Mouse (Mus musculus) thymus, postnatal 10 days (tissue): Measurements from ENCODE around the gene Ppid.

Source experiments
- DNase-seq, 2 experiments: peaks; one replicate each; pipeline ENCODE4 v3.0.0; 2021; ENCODE audit warnings: low spot score in 2 of 2

The Ppid gene

DNA sequence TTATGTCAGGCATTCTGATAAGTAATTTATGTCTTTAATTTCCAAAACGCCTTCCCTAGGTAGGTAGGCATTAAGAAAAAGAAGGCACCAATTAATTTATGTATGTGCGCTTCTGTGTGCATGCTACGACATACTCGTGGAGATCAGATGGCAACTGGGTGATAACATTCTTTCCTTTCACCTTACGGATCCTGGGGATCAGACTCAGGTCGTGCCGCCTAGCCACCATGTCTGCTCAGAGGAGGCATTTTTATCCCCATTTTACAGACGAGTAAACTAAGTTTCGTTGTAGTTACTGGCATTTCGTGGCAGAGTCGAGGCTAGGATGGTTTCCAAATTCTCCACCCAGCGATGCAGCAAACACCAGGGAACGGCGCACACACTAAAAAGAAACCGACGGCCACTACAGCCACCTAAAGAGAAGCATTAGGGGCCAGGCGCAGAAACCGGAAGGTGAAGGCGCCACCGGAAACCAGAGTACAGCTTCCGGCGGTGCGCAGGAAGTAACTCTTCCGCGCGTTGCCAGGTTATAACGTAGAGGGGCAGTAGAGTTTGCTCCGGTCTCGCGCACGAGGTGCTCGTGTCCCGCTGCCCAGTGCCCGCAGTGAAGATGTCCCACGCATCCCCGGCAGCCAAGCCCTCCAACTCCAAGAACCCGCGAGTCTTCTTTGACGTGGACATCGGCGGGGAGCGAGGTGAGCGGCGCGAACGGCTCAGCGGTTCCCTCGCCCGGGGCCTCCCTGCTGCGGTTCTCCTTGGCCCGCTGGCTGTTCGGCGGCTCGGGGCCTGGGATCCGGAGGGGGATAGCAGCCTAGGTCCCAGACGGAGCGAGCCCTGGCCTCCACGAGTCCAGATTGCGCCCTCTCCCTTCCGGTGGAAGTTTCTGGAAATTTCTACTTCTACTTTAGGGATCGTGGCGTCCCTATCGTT lies at the start of gene Ppid:
Gene Ppid (plus strand): TSS at position 480 of the 930 bp plus-strand sequence.
- DNase-seq, result peak; percentile 55 to 72

GRCm38 (mm10) chr3:79542585-79542984 lies 48.6 kb upstream of the Ppid start:
- DNase-seq, result no peak

- no peak for DNase-seq
Measured at GRCm38 (mm10) chr3:79548681-79549437, 42.3 kb upstream of the Ppid start.

GRCm38 (mm10) chr3:79549751-79550393 lies 41.3 kb upstream of the Ppid start:
- no peak for DNase-seq

GRCm38 (mm10) chr3:79551826-79552552 lies 39.2 kb upstream of the Ppid start:
- DNase-seq, result no peak

GRCm38 (mm10) chr3:79553779-79554178 lies 37.4 kb upstream of the Ppid start:
- no peak for DNase-seq

DNA sequence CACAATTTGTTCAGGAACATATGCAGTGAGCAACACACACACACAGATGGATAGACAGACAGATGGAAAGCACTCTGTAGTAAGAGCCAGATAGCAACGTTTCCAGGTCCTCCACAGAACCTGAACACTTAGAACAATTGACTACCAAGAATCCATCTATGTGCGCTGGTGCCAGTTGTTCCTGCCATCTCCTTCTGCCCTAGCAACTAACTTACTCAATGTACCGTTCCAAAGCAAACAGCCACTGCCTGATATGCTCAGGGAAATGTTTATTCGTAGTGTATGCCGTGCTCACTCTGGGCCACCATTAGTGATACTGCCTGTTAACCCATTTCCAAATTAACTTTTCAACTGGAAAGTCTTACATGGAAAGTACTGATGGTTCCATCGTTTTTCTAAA lies 36.1 kb upstream of the Ppid start:
- DNase-seq, result no peak

DNA sequence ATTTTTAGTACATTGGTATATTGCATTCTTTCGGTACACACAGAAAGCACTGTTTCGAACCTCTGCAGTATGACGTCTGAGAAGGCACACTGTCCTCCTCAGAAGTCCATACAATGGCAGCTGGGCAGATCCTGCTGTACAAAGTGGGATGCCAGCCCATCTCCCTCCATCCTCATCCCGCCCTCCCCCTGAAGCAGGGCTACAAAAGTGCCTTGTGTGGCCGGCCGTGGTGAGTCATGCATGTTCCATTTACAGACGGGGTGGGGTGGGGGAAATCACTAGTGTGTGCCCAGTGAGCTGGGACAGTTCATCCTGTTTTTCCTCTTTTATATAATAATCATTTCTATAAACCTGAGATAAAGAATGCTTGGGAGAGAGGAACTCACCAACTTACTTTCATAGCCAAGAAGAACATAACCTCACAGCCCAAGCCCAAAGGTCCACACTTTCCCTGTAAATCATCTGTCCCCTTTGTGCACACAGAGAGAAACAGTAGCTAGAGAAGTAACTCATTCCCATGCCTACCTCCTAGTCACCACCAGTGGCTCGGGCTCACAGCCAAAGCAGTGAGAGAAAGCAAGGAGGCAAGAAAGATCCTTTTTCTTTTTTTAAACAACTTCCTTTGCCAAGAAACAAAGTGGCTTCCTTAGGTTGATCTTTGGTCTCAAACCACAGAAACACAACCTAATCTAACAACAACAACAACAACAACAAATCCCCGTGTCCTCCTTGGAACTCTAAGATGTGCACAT lies 31.9 kb upstream of the Ppid start:
- DNase-seq, result no peak

- DNase-seq, result no peak
Measured at GRCm38 (mm10) chr3:79559773-79560045, 31.4 kb upstream of the Ppid start.

DNA sequence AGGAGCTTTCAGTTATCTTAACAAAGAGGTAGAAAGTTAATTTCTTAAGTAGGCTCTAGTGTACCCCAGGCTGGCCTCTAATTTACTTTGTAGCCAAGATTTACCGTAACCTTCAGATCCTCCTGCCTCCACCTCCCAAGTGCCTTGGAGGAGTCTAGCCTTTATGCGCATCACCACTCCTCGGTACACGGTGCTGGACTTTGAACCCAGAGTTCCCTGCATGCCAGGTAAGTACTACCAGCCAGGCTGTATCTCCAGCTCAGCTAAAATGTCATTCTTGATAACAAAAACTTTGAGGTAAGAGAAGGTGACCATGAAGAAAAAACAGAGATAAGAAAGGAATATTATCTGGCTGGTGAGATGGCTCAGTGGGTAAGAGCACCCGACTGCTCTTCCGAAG lies 30.6 kb upstream of the Ppid start:
- no peak for DNase-seq

GRCm38 (mm10) chr3:79561784-79562715 lies 29.1 kb upstream of the Ppid start:
- no peak for DNase-seq

DNA sequence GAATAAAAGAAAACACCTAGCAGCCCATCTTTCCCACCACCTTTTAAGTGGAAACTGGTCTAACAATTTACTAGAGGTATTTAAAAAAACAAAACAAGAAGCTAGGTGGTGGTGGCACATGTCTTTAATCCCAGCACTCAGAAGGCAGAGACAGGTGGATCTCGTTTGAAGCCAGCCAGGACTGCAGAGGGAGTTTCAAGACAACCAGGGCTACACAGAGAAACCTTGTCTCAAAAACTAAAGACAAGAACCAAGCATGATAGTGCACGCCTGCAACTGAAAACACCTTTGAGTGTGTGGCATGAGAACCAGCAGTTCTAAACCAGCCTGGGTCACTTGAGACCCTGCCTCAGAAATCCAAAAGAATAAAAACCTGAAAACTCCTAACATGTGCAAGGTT lies 27.6 kb upstream of the Ppid start:
- DNase-seq, result no peak

DNA sequence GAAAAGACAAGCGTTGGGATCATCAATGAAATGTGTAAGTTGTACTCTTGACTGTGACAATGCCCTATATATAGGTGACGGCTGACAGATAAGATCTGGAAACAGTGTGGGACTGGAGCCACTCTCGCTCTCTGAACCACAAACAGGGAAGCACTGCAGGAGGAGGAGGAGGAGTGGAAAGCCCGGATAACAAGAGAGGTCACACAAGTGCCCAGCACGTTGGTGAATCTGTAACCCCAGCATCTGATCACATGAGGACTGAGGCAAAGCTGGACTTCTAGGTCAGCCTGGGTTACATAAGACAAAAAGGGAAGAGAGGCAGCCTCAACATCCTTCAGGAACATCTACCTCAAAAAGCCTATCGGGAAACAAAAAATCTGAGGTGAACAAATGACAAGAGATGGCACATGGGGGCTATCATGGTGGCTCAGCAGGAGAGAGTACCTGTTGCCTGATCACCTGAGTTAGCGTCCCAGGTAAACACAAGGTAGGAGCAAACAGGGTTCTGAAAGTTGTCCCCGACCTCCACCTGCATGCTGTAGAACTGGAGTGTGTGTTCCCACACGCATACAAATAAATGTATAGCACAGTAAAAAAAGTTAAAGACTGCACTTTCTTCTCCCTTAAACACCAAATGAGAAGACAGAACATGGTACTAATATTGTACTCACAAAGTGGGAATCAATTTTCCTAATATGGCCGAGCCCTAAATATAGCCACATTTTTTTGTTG lies 26.1 kb upstream of the Ppid start:
- no peak for DNase-seq

- DNase-seq, result peak; percentile 22 to 23
Measured at GRCm38 (mm10) chr3:79566716-79567691, 24.1 kb upstream of the Ppid start.

GRCm38 (mm10) chr3:79567703-79568362 lies 23.3 kb upstream of the Ppid start, which contains the start of gene Fnip2:
Gene Fnip2 (minus strand): TSS chr3:79567796.
- DNase-seq, result peak; percentile 59 to 62

DNA sequence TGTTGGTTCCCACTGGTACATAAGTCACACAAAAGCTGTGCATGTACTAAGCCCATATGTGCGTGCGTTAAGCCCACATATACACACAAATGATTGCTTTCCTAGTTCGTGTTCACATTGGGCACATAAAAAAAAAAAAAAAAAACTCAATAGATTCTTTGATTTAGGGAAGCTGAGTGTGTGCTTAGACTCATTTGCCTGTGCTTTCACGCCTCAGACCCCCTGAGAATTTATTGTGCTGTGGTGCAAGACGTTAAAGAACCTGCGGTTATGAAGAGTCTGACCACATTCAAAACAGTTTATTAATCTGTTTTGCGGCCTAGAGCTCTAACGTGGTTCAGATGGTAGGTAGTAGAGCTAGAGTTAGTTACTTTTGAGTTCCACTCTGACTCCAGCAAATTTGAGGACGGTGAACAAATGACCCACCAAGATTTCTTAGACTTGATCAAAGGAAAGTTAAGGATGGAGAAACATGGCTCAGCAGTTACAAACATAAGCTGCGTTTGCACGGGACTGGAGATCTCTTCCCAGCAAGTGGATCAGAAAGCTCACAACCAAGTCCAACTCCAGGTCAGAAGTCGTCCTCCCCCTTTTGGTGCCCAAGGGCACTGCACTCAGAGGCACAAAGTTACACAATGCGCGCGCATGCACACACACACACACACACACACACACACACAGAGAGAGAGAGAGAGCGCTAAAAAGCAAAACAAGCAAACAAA lies 22.4 kb upstream of the Ppid start:
- DNase-seq, result no peak

DNA sequence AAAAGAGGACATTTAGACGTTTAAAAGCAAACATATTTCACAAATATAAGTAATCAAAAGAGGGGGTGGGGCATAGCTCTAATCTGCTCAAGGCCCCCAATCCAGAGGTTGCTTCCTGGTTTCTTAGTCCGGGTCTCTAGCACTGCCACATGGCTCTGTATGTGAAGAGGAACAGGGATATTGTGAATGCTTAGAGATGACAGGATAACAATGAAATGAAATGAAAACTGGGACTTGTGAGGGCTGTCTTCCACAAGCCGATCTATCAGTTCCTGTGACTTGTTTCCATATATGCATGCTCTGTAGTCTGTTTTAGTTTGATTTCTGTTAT lies 21.8 kb upstream of the Ppid start:
- DNase-seq, result no peak
